Mouse (Mus musculus) kidney, adult 18-20 months (tissue): ENCODE measurements at regions not wholly inside any gene's neighbourhood (a gene's known extent, or its start where the extent isn't known, plus 50 kb on each side); places are given as distances from the start of the nearest gene placed in this dataset.
A peak's percentile ranks its signal among the peaks of the same experiment; 100 is the strongest.
"Not testable (repeated sequence)": the region's sequence is repeated elsewhere in the genome, so short reads cannot be mapped to it uniquely, and the experiment has no call there.

Source experiments
- DNase-seq: peaks from one replicate; pipeline ENCODE4 v3.0.0; 2021

DNA sequence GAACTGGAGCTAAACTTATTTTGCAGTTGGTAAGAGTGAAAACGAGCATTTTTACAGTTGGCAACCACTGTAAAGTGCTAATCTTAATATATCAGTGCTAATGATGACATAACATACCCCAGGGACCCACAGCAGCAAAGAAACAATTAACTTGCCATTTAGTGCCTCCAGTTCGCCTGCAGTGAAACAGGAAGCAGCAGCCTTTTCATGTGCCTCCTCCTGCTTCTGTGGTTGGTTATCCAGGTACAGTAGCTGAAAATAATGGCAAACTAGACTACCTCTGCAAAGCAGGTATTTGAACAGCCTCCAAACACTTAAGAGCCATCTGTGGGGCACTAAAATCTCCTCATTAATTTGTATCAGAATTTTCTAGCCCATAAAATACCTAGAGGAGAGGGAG is 584.8 kb upstream of the Pfkp start:
- no peak for DNase-seq

DNA sequence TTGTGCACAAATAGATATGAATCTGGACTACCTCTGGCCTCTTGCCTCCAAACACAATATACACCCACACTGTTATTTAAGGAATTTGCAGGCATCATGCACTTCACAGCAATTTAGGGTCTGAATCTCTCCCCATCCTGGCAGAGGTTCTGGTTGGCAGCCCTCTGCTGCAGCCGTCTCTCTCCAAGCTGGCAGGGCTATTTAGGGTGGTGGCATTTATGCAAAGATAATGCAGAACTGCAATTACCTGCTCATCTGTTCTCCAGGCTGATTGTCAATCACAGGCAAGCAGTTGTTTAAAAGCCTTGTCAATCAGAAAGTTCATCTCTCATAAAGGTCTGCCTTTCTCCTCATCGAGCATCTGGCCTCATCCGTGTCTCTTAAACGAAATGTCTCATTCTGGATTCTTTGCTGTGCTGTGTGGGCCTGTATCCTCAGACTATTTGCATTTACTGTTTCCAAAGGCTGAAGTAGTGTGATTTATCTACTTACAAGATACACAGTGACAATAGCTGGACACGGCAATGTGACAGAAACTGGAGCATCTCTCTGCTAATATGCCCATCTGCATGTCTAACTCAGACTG is 558.1 kb upstream of the Pfkp start:
- no peak for DNase-seq

DNA sequence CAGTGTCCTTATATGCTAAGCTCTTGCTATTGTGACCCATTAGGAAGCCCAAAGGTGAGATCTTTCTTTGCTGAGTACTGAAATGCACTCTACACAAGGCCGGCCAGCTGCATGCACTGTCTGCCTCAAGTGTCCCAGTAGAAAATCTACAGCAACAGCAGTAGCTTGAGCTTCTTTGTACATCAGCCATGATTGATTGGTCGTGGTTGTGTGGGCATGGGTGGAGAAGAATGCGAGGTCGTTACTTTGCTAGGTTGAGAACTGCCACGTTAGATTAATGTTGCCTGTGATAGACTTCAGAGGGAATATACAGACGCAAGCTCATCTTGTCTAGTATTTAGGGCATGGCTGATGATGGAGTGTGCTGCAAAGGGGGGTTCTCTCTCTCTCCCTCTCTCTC is 547.4 kb upstream of the Pfkp start:
- DNase-seq = no peak

DNA sequence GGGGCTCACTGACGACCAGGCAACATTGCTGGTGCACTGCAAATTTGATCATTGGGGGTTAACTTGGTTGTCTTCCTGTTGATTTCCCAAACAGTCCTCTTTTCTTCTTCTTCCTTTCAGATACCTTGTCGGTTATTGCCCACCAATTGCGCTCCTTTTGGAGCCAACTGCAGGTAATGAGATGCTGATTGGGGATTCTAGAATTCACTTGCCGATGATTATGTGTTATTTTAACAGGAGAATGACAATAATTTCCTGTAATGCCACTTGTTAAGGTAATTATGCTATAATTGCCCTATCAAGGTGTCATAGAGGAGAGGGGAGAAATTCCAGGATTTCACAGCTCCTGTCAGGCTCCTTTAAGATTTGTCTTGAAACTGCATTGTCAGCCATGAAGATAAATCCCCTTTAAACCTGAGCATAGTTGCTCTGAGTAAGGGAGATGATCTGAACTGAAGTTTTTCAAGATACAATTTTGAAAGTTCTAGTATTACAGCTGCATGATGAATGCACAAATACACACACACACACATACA is 533.7 kb upstream of the Pfkp start:
- DNase-seq = no peak

DNA sequence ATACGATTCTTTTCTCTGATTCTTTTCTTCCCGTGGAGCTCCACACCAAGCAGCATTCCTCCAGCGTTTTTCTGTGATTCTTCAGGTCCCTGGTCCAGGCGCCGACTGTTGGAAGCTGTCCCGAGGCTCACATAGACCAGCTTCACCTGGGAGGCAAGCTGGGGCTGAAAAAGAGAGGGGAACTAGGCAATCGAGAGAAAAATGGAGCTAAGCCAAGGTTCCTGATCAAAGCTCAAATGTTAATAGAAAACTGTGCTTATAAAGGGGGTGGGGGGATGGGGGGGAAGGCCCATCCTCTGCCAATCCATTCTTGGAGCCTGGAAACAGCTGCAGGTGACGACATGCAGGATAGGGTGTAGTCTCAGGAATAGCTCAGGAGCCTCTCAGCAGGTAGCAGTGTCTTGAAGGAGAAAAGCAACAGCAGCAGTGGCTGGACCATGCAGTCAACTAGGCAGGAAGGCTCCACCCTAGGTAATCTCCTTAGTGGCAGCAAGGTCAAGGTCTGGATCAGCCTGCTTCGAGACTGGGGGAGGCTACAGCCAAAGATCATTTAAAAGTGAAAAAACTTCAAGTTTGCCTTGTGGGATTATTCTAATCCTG is 527.1 kb upstream of the Pfkp start:
- peak; percentile 8 for DNase-seq

DNA sequence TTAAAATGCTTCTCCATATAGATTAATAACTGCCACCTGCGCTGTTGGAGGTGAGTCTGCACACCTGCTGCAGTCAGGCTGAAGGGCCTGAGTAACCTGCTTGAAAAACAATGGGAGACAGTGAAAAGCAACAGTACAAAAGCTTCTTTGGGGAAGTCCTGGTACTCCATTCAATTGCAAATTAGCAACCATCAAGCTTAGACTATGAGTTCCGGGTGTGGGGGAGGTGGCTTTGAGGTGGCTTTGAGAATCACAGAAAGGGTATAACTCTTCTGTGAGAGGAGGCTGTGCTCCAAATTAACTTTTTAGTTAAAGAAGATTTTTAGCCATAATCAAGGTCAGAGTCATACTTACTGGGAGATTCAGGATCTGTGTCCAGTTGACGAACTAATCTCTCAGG is 521.5 kb upstream of the Pfkp start:
- not testable (repeated sequence) for DNase-seq

DNA sequence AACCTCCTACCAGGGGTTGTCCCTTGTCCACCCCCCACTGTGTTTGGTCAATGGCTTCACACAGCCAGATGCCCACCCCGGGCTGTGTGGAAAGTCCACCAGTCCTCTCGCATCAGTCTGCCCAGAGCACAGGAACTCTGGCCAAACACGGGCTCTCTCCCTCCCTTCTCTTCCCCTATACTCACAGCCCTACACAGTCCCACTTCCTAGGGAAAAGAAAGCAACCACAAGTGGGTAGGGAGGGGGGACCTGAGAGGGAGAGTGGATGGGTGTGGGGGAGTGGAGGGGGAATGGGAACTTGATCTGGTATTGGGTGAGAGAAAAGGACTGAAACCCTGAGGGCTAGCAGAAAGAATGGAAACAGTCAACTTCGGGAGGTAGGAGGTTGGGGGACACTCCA is 497.8 kb upstream of the Pfkp start:
- no peak for DNase-seq

DNA sequence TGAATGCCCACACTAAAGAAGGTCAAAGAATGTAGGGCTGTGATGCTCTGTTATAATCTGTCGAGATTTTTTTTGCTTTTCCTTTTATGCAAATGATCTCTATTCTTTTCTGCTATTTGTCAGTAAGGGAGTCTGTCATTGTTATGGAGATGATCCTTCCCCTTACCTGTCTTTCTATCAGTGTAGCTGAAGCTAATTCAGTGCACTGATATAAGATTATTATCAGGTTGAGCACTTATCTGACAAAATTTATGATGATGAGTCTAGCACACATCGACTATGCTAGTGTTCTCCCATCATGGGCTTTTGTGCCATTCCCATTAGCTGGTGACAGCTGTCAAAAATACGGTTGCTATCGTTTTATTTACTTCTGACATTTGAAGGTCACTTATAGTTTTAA is 462.0 kb upstream of the Pfkp start:
- no peak for DNase-seq

DNA sequence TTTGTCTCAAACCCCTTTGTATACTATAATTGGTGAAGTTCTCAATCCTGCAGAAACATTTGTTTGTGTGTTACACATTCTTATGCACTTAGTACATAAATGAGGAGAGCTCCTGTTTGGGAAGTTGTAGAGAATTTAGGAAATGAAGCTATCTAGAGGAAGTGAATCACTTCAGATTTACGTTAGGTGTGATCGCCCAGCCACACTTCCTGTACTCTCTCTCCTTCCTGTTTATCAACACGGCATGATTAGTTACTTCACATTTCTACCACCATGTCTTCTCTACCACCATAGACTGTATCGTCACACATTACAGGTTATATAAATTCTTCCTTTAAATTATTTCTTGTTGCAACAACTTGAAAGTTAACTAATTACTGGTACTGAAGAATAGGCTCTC is 454.7 kb upstream of the Pfkp start:
- DNase-seq = no peak

DNA sequence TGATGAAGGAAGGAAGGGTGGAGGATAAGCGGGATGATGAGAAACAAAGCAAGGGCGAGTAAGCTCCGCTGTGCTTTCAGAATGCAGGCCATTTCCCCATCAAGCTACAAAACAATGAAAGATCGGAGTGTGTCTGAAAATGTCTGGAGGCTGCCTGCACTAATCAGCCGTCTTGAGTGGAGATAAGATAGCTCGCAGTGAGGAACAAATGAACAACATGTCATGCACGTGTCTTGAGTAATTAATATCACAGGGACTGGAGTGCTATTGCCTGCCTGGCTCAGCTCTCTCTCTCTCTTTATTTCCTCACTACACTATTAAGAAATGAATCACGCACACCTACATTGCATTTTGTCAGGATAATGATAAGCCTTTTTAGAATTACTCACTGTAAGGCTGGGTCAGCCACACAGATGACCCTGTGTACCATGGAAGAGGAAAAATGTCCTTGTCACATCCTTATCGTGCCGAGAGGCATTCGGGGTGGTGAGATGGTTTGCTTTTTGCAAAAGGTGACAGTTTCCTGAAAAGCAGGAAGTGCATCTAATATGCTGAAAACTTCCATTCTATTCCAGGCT is 444.6 kb upstream of the Pfkp start:
- DNase-seq = no peak

DNA sequence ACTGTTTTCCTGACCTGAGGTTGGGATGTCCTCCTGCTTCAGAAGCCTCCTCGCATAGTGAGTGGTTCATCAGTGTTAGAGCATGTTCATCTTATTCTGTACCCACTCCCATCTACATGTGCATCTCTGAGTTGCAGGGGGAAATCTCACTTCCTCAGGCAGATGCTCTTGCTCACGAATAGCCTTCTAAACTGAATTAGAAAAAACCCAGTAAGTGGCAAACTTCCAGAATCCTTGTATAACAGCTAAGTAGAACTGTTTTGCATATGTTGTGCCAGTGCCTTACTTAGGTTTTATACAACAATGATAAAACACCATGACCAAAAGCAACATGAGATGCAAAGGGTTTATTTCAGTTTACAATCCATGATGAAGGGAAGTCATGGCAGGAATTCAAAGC is 442.3 kb upstream of the Pfkp start:
- DNase-seq = no peak

DNA sequence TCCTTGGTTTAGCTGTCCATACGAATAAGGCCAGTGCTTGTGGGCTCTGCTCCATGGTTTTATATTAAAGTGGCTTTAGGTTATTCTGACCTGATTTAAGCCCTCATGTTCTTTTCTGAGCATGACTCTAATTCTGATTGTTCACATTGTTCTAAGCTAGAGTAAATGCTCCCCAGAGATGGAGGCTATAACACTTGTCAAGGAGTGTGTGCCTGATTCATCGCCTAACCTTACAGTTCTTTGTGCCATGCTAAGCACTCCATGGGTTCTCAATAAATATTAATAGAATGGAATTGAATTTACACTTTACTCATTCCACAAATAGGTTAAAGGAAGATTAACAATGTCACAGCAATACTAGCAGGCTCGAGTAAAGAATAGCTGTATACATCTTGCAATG is 417.6 kb upstream of the Pfkp start:
- DNase-seq = no peak

DNA sequence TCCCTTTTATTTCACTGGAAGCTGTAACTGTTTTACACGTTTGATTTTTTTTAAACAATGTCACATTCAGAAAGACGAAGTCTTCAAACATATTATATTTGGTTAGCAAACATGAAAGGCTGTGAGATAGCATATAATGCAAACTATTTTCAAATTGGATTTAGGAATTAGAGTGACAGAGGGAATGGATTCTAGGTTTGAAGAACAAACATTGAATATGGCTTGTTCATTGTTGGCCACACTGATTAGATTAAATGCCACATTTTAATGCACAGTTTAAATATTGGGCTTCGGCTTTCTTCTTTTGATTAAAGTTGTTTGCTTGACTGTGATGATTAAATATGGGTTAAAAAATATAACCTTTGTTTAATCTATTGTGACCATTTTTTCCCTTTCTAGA is 415.1 kb upstream of the Pfkp start:
- no peak for DNase-seq

DNA sequence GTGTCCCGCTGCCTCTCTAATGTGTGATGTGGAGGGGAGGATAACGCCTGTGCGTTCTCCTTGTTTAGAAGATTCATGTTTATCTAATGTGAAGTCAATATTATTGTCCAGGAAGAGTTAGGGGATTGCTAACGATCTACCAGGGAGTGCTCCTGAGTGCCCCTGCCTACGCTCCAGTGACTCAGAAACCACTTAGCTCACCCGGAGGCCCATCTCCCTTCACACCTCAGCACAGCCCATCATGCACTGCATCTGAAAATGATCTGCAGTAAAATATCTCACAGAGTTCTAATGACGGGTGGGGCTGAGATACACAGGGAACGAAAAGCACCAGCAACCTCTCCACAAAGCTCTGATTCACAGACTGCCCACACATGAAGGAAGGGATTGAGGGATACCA is 409.0 kb upstream of the Pfkp start:
- DNase-seq = no peak
